Mouse (Mus musculus): ENCODE data around the gene Sorbs1. TPM values are rescaled to one million over a fixed set of nuclear protein-coding genes. Genes with fewer than 3 reads are reported as not detected.
A peak's percentile ranks its signal among the peaks of the same experiment; 100 is the strongest.
"Not testable (repeated sequence)": the region's sequence is repeated elsewhere in the genome, so short reads cannot be mapped to it uniquely, and the experiment has no call there.

The Sorbs1 gene
- polyA plus RNA-seq (2015; fragmentation: Nextera tagmentation; extraction: Ambion mirVana): 83.3 and 84.6 TPM in 2 replicates

- no peaks in the 10 kb centered on the region for H3K36me3 ChIP-seq (ENCODE audit: control insufficient read depth, insufficient read depth, low read length)
- no peaks in the 10 kb centered on the region for H3K27me3 ChIP-seq (ENCODE audit: control insufficient read depth, insufficient read depth, low read depth, low read length)
- peak within 1 kb of the TSS; percentile 80 for H3K4me3 ChIP-seq (ENCODE audit: low read depth, low read length)
- peaks cover 28% of the 10 kb centered on the region for H3K4me1 ChIP-seq (ENCODE audit: control insufficient read depth, insufficient read depth, low read length)
- H3K9ac ChIP-seq (ENCODE audit: low read depth, low read length): peak within 1 kb of the TSS; percentile 86
- peak within 1 kb of the TSS; percentile 72 for H3K4me2 ChIP-seq (ENCODE audit: low read length)
- WGBS: under 1% methylated on average over 51 of the region's 51 CpGs
- no peaks in the 10 kb centered on the region for H3K9me3 ChIP-seq (replicated peaks; ENCODE audit: control insufficient read depth, low read length, poor library complexity, severe bottlenecking)
- H3K27ac ChIP-seq (ENCODE audit: low read length): peak within 1 kb of the TSS; percentile 89
- ATAC-seq: peak; percentile 98
Measured at GRCm38 (mm10) chr19:40513632-40514078, at the start of gene Sorbs1. Sorbs1 (minus strand) TSS chr19:40513779.

DNA sequence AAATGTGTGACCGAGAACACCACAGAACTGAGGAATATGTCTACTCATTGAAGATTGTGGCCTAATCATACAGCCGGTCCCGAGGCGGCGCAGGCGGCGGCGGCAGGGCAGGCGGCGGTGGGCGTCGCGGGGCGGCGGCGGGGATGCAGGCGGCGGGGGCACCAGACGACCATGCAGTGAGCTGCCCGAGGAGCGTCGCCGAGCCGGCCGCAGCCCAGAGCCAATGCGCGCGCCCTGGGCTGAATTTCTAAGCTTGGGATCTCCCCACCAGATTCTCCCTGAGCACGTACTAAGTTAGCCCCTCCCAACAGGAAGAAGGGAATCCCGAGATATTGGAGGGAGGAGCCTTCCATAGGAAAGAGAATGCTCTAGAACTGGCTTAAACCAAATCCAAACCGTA lies 47.9 kb upstream of the Sorbs1 start:
- WGBS: 81% methylated on average over 12 of the region's 31 CpGs
- ATAC-seq; H3K9ac ChIP-seq (ENCODE audit: low read depth, low read length): not testable (repeated sequence)

DNA sequence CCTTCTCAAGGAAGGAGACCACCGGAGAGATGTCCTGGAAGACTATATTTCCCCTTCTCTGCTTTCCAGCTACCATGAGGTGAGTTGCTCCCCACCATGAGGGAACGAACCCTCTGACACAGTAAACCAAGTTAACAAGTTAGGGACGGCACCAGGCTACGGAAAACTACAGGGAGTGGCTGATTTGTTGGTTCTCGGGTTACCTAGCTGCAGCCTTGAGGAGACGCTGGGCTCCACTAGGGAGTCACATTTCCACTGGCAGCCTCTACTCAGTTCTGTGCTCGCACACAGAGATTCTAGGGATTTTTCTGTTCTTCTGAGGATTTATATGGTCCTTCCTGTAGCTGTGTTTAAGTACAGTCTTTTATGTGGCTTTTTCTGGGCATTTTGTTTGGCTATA lies 42.5 kb upstream of the Sorbs1 start:
- no peaks in the 10 kb centered on the region for H3K4me1 ChIP-seq (ENCODE audit: control insufficient read depth, insufficient read depth, low read length)
- peaks cover 51% of the 10 kb centered on the region for H3K36me3 ChIP-seq (ENCODE audit: control insufficient read depth, insufficient read depth, low read length)
- no peak overlapping the region for H3K9ac ChIP-seq (ENCODE audit: low read depth, low read length)
- WGBS: 95% methylated on average over 7 of the region's 7 CpGs
- no peaks in the 10 kb centered on the region for H3K9me3 ChIP-seq (replicated peaks; ENCODE audit: control insufficient read depth, low read length, poor library complexity, severe bottlenecking)
- H3K4me2 ChIP-seq (ENCODE audit: low read length): no peak overlapping the region
- no peak overlapping the region for H3K27ac ChIP-seq (ENCODE audit: low read length)
- H3K4me3 ChIP-seq (ENCODE audit: low read depth, low read length): no peak overlapping the region
- no peak for ATAC-seq
- H3K27me3 ChIP-seq (ENCODE audit: control insufficient read depth, insufficient read depth, low read depth, low read length): no peaks in the 10 kb centered on the region

More for the DNA sequence above, 47.9 kb upstream of the Sorbs1 start:
- peaks cover 45% of the 10 kb centered on the region for H3K36me3 ChIP-seq (ENCODE audit: control insufficient read depth, insufficient read depth, low read length)
- H3K27ac ChIP-seq (ENCODE audit: low read length); H3K4me2 ChIP-seq (ENCODE audit: low read length); H3K27me3 ChIP-seq (ENCODE audit: control insufficient read depth, insufficient read depth, low read depth, low read length); H3K9me3 ChIP-seq (replicated peaks; ENCODE audit: control insufficient read depth, low read length, poor library complexity, severe bottlenecking); H3K4me1 ChIP-seq (ENCODE audit: control insufficient read depth, insufficient read depth, low read length); H3K4me3 ChIP-seq (ENCODE audit: low read depth, low read length): not testable (repeated sequence)

- Histone ChIP-seq H3K36me3 (ENCODE audit: control insufficient read depth, insufficient read depth, low read length) (peaks cover 55% of the 10 kb centered on the region), H3K9me3 (replicated peaks; ENCODE audit: control insufficient read depth, low read length, poor library complexity, severe bottlenecking) (no peaks in the 10 kb centered on the region), H3K4me3 (ENCODE audit: low read depth, low read length) (no peak overlapping the region), H3K27ac (ENCODE audit: low read length) (no peak overlapping the region), H3K4me1 (ENCODE audit: control insufficient read depth, insufficient read depth, low read length) (no peaks in the 10 kb centered on the region), H3K4me2 (ENCODE audit: low read length) (no peak overlapping the region), H3K9ac (ENCODE audit: low read depth, low read length) (no peak overlapping the region), H3K27me3 (ENCODE audit: control insufficient read depth, insufficient read depth, low read depth, low read length) (no peaks in the 10 kb centered on the region)
- 98% methylated on average over 8 of the region's 8 CpGs for WGBS
- no peak for ATAC-seq
Measured at GRCm38 (mm10) chr19:40555136-40555535, 41.6 kb upstream of the Sorbs1 start.

GRCm38 (mm10) chr19:40554343-40554742 lies 40.8 kb upstream of the Sorbs1 start:
- Histone ChIP-seq H3K4me1 (ENCODE audit: control insufficient read depth, insufficient read depth, low read length) (no peaks in the 10 kb centered on the region), H3K4me2 (ENCODE audit: low read length) (no peak overlapping the region), H3K9me3 (replicated peaks; ENCODE audit: control insufficient read depth, low read length, poor library complexity, severe bottlenecking) (no peaks in the 10 kb centered on the region), H3K27ac (ENCODE audit: low read length) (no peak overlapping the region), H3K36me3 (ENCODE audit: control insufficient read depth, insufficient read depth, low read length) (peaks cover 55% of the 10 kb centered on the region), H3K9ac (ENCODE audit: low read depth, low read length) (no peak overlapping the region), H3K4me3 (ENCODE audit: low read depth, low read length) (no peak overlapping the region), H3K27me3 (ENCODE audit: control insufficient read depth, insufficient read depth, low read depth, low read length) (no peaks in the 10 kb centered on the region)
- 90% methylated on average over 11 of the region's 11 CpGs for WGBS
- ATAC-seq: no peak

DNA sequence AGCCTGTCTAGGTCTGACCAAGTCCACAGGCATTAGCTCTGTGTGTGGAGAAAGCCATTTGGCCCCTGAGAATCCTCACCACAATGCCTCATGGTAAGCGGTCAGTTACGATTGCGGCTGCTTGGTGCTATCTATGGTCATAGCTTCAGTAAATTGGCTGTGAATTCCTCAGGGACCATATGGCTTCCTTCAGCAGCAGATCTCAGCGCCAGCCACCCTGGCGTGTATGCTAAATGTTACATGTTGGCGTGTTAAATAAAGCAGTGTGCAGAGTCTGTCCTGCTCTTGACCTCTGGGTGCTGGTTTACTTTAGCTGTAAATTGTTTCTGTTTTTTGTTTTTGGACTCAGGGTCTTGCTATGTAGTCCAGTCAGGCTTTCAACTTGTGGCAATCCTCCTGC lies 40.3 kb upstream of the Sorbs1 start:
- Histone ChIP-seq H3K27me3 (ENCODE audit: control insufficient read depth, insufficient read depth, low read depth, low read length) (no peaks in the 10 kb centered on the region), H3K4me3 (ENCODE audit: low read depth, low read length) (no peak overlapping the region), H3K9ac (ENCODE audit: low read depth, low read length) (no peak overlapping the region), H3K4me1 (ENCODE audit: control insufficient read depth, insufficient read depth, low read length) (no peaks in the 10 kb centered on the region), H3K4me2 (ENCODE audit: low read length) (no peak overlapping the region), H3K36me3 (ENCODE audit: control insufficient read depth, insufficient read depth, low read length) (peaks cover 55% of the 10 kb centered on the region), H3K27ac (ENCODE audit: low read length) (no peak overlapping the region), H3K9me3 (replicated peaks; ENCODE audit: control insufficient read depth, low read length, poor library complexity, severe bottlenecking) (no peaks in the 10 kb centered on the region)
- WGBS: 94% methylated on average over 6 of the region's 6 CpGs
- no peak for ATAC-seq

DNA sequence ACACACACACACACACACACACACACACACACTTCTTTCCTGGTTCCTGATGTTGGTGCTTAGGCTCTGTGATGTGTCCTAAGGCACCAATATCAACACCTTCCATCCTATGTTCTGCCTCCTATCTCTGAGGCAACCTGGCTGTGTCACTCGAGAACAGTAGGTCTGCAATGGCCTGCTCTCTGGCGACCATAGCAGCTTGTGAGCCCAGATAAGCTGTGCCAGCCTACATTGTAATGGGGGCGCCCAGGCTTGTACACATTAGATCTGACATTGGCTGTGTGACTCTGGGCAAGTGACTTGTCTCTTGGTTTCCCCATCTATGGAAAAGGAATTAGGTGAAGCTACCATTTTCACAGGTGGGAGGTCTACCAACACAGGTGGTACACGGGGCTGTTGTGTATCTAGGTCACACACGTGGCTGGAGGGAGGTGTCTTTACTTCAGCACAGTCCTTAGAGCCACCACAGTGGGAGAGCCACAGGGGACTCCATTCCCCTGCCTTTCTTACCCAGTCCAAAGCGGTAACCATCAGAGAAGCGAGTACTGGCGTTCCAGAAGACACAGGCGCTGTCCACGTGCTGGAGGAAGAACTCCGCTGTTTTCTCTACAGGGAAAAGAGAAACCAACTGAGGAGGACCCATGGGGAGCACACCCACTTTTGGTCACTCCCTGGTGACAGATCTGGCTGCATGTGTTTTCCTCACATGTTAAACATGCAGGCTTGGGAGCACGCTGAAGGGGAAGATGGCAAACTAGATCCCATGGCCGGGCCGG lies 39.6 kb upstream of the Sorbs1 start:
- H3K4me3 ChIP-seq (ENCODE audit: low read depth, low read length): no peak overlapping the region
- no peaks in the 10 kb centered on the region for H3K9me3 ChIP-seq (replicated peaks; ENCODE audit: control insufficient read depth, low read length, poor library complexity, severe bottlenecking)
- no peaks in the 10 kb centered on the region for H3K27me3 ChIP-seq (ENCODE audit: control insufficient read depth, insufficient read depth, low read depth, low read length)
- no peak for ATAC-seq
- H3K9ac ChIP-seq (ENCODE audit: low read depth, low read length): no peak overlapping the region
- H3K4me2 ChIP-seq (ENCODE audit: low read length): no peak overlapping the region
- H3K27ac ChIP-seq (ENCODE audit: low read length): no peak overlapping the region
- peaks cover 55% of the 10 kb centered on the region for H3K36me3 ChIP-seq (ENCODE audit: control insufficient read depth, insufficient read depth, low read length)
- peaks cover 3% of the 10 kb centered on the region; the same call in 1 of the 2 replicates for H3K4me1 ChIP-seq (ENCODE audit: control insufficient read depth, insufficient read depth, low read length)
- WGBS: 92% methylated on average over 14 of the region's 14 CpGs

GRCm38 (mm10) chr19:40549516-40550135 lies 36.0 kb upstream of the Sorbs1 start:
- Histone ChIP-seq H3K4me3 (ENCODE audit: low read depth, low read length) (no peak overlapping the region), H3K4me2 (ENCODE audit: low read length) (no peak overlapping the region), H3K27ac (ENCODE audit: low read length) (no peak overlapping the region), H3K36me3 (ENCODE audit: control insufficient read depth, insufficient read depth, low read length) (peaks cover 29% of the 10 kb centered on the region), H3K4me1 (ENCODE audit: control insufficient read depth, insufficient read depth, low read length) (peaks cover 3% of the 10 kb centered on the region; the same call in 1 of the 2 replicates), H3K9me3 (replicated peaks; ENCODE audit: control insufficient read depth, low read length, poor library complexity, severe bottlenecking) (no peaks in the 10 kb centered on the region), H3K9ac (ENCODE audit: low read depth, low read length) (no peak overlapping the region), H3K27me3 (ENCODE audit: control insufficient read depth, insufficient read depth, low read depth, low read length) (no peaks in the 10 kb centered on the region)
- WGBS: 31% methylated on average over 6 of the region's 6 CpGs
- no peak for ATAC-seq

Data from midbrain, embryonic 16.5 days (tissue).